Mouse (Mus musculus): ENCODE data around the gene Hist2h2be.

- TF ChIP-seq TAL1 (IDR thresholded peaks at IDR 0.05; ENCODE audit: low read length), result no peak
- no peak for TF ChIP-seq GATA1 (IDR thresholded peaks at IDR 0.05; ENCODE audit: low read length)
Measured at GRCm38 (mm10) chr3:96196437-96197128, 24.3 kb upstream of the Hist2h2be start.
